ENCODE assay signal across 11 mouse cellular contexts in genomic region chr19:47230082-47230481, GRCm38 (mm10).
"Had no signal": no experiment of that assay in that cellular context is flagged by ENCODE, and none has a peak within 500 bp of the region (broad histone marks: within the 10 kb centered on the region; RNA-seq: fewer than 3 reads in every experiment).

No protein-coding gene starts in this region.

- H3K27ac ChIP-seq: layer of hippocampus, adult 2 months; limb, embryonic 13.5 days; liver, embryonic 14.5 days; midbrain, embryonic 12.5 days; neural tube, embryonic 12.5 days had no signal

- H3K27me3 ChIP-seq: limb, embryonic 13.5 days; midbrain, embryonic 12.5 days; neural tube, embryonic 12.5 days had no signal

- H3K4me3 ChIP-seq: layer of hippocampus, adult 2 months; limb, embryonic 13.5 days; midbrain, embryonic 12.5 days; neural tube, embryonic 12.5 days had no signal

- DNase-seq: kidney, postnatal 10 days; kidney, postnatal 4 days; left cerebral cortex, postnatal 4 days; lung, adult 18-20 months; thymus, adult 18-20 months; thymus, postnatal 14 days had no signal
